Mouse (Mus musculus): ENCODE measurements around the gene Galnt11. TPM values are rescaled to one million over a fixed set of nuclear protein-coding genes. Genes with fewer than 3 reads are reported as not detected.

Gene Galnt11
- polyA plus RNA-seq, 1 experiment: 5.2 TPM

- Histone ChIP-seq H3K4me1 (ENCODE audit: control insufficient read depth, insufficient read depth, low read length) (no peaks in the 10 kb centered on the region), H3K36me3 (ENCODE audit: control insufficient read depth, insufficient read depth, low read length) (no peaks in the 10 kb centered on the region), H3K27ac (ENCODE audit: control insufficient read depth, insufficient read depth, low read depth, low read length) (no peak overlapping the region), H3K27me3 (ENCODE audit: control insufficient read depth, insufficient read depth, low read length) (no peaks in the 10 kb centered on the region), H3K4me3 (ENCODE audit: control insufficient read depth, low read depth, low read length) (no peak overlapping the region)
- no peak for TF ChIP-seq CTCF (IDR thresholded peaks at IDR 0.05; ENCODE audit: control insufficient read depth, insufficient read depth, insufficient replicate concordance, low read depth, low read length)
- TF ChIP-seq POLR2A (IDR thresholded peaks at IDR 0.05; ENCODE audit: control insufficient read depth, low read depth, low read length): no peak
These were observed 35.0 kb downstream of the Galnt11 start for GRCm38 (mm10) chr5:25256686-25257085.

GRCm38 (mm10) chr5:25261452-25261851 lies 39.7 kb downstream of the Galnt11 start:
- TF ChIP-seq CTCF (IDR thresholded peaks at IDR 0.05; ENCODE audit: control insufficient read depth, insufficient read depth, insufficient replicate concordance, low read depth, low read length) (no peak), POLR2A (IDR thresholded peaks at IDR 0.05; ENCODE audit: control insufficient read depth, low read depth, low read length) (no peak)
- H3K27ac ChIP-seq (ENCODE audit: control insufficient read depth, insufficient read depth, low read depth, low read length): no peak overlapping the region
- H3K36me3 ChIP-seq (ENCODE audit: control insufficient read depth, insufficient read depth, low read length): no peaks in the 10 kb centered on the region
- no peak overlapping the region for H3K4me3 ChIP-seq (ENCODE audit: control insufficient read depth, low read depth, low read length)
- no peaks in the 10 kb centered on the region for H3K4me1 ChIP-seq (ENCODE audit: control insufficient read depth, insufficient read depth, low read length)
- no peaks in the 10 kb centered on the region for H3K27me3 ChIP-seq (ENCODE audit: control insufficient read depth, insufficient read depth, low read length)

- H3K27ac ChIP-seq (ENCODE audit: control insufficient read depth, insufficient read depth, low read depth, low read length): no peak overlapping the region
- H3K4me3 ChIP-seq (ENCODE audit: control insufficient read depth, low read depth, low read length): no peak overlapping the region
- TF ChIP-seq CTCF (IDR thresholded peaks at IDR 0.05; ENCODE audit: control insufficient read depth, insufficient read depth, insufficient replicate concordance, low read depth, low read length) (no peak), POLR2A (IDR thresholded peaks at IDR 0.05; ENCODE audit: control insufficient read depth, low read depth, low read length) (no peak)
- H3K4me1 ChIP-seq (ENCODE audit: control insufficient read depth, insufficient read depth, low read length): no peaks in the 10 kb centered on the region
- no peaks in the 10 kb centered on the region for H3K36me3 ChIP-seq (ENCODE audit: control insufficient read depth, insufficient read depth, low read length)
- H3K27me3 ChIP-seq (ENCODE audit: control insufficient read depth, insufficient read depth, low read length): no peaks in the 10 kb centered on the region
These were observed 40.6 kb downstream of the Galnt11 start for GRCm38 (mm10) chr5:25262266-25262665.

GRCm38 (mm10) chr5:25268258-25268888 lies 46.7 kb downstream of the Galnt11 start:
- Histone ChIP-seq H3K4me1 (ENCODE audit: control insufficient read depth, insufficient read depth, low read length) (no peaks in the 10 kb centered on the region), H3K36me3 (ENCODE audit: control insufficient read depth, insufficient read depth, low read length) (no peaks in the 10 kb centered on the region)
- TF ChIP-seq POLR2A (IDR thresholded peaks at IDR 0.05; ENCODE audit: control insufficient read depth, low read depth, low read length): no peak
- no peak for TF ChIP-seq CTCF (IDR thresholded peaks at IDR 0.05; ENCODE audit: control insufficient read depth, insufficient read depth, insufficient replicate concordance, low read depth, low read length)

GRCm38 (mm10) chr5:25275629-25276028 lies 53.9 kb downstream of the Galnt11 start:
- Histone ChIP-seq H3K27me3 (ENCODE audit: control insufficient read depth, insufficient read depth, low read length) (no peaks in the 10 kb centered on the region), H3K4me3 (ENCODE audit: control insufficient read depth, low read depth, low read length) (no peak overlapping the region), H3K4me1 (ENCODE audit: control insufficient read depth, insufficient read depth, low read length) (no peaks in the 10 kb centered on the region), H3K27ac (ENCODE audit: control insufficient read depth, insufficient read depth, low read depth, low read length) (no peak overlapping the region), H3K36me3 (ENCODE audit: control insufficient read depth, insufficient read depth, low read length) (no peaks in the 10 kb centered on the region)
- TF ChIP-seq CTCF (IDR thresholded peaks at IDR 0.05; ENCODE audit: control insufficient read depth, insufficient read depth, insufficient replicate concordance, low read depth, low read length): no peak
- no peak for TF ChIP-seq POLR2A (IDR thresholded peaks at IDR 0.05; ENCODE audit: control insufficient read depth, low read depth, low read length)

More at GRCm38 (mm10) chr5:25268258-25268888, 46.7 kb downstream of the Galnt11 start:
- Histone ChIP-seq H3K27ac (ENCODE audit: control insufficient read depth, insufficient read depth, low read depth, low read length) (no peak overlapping the region), H3K4me3 (ENCODE audit: control insufficient read depth, low read depth, low read length) (no peak overlapping the region), H3K27me3 (ENCODE audit: control insufficient read depth, insufficient read depth, low read length) (no peaks in the 10 kb centered on the region)

GRCm38 (mm10) chr5:25276365-25276764 lies 54.7 kb downstream of the Galnt11 start:
- Histone ChIP-seq H3K27me3 (ENCODE audit: control insufficient read depth, insufficient read depth, low read length) (no peaks in the 10 kb centered on the region), H3K27ac (ENCODE audit: control insufficient read depth, insufficient read depth, low read depth, low read length) (no peak overlapping the region), H3K4me3 (ENCODE audit: control insufficient read depth, low read depth, low read length) (no peak overlapping the region), H3K36me3 (ENCODE audit: control insufficient read depth, insufficient read depth, low read length) (no peaks in the 10 kb centered on the region), H3K4me1 (ENCODE audit: control insufficient read depth, insufficient read depth, low read length) (no peaks in the 10 kb centered on the region)
- TF ChIP-seq CTCF (IDR thresholded peaks at IDR 0.05; ENCODE audit: control insufficient read depth, insufficient read depth, insufficient replicate concordance, low read depth, low read length) (no peak), POLR2A (IDR thresholded peaks at IDR 0.05; ENCODE audit: control insufficient read depth, low read depth, low read length) (no peak)

- TF ChIP-seq POLR2A (IDR thresholded peaks at IDR 0.05; ENCODE audit: control insufficient read depth, low read depth, low read length) (no peak), CTCF (IDR thresholded peaks at IDR 0.05; ENCODE audit: control insufficient read depth, insufficient read depth, insufficient replicate concordance, low read depth, low read length) (no peak)
- H3K36me3 ChIP-seq (ENCODE audit: control insufficient read depth, insufficient read depth, low read length): no peaks in the 10 kb centered on the region
- no peak overlapping the region for H3K27ac ChIP-seq (ENCODE audit: control insufficient read depth, insufficient read depth, low read depth, low read length)
These were observed 62.3 kb downstream of the Galnt11 start for GRCm38 (mm10) chr5:25283988-25284387.

More at GRCm38 (mm10) chr5:25283988-25284387, 62.3 kb downstream of the Galnt11 start:
- no peaks in the 10 kb centered on the region for H3K4me1 ChIP-seq (ENCODE audit: control insufficient read depth, insufficient read depth, low read length)
- H3K4me3 ChIP-seq (ENCODE audit: control insufficient read depth, low read depth, low read length): no peak overlapping the region
- H3K27me3 ChIP-seq (ENCODE audit: control insufficient read depth, insufficient read depth, low read length): no peaks in the 10 kb centered on the region
